10 mouse cellular contexts compared by ENCODE assay signal in the genomic region with DNA sequence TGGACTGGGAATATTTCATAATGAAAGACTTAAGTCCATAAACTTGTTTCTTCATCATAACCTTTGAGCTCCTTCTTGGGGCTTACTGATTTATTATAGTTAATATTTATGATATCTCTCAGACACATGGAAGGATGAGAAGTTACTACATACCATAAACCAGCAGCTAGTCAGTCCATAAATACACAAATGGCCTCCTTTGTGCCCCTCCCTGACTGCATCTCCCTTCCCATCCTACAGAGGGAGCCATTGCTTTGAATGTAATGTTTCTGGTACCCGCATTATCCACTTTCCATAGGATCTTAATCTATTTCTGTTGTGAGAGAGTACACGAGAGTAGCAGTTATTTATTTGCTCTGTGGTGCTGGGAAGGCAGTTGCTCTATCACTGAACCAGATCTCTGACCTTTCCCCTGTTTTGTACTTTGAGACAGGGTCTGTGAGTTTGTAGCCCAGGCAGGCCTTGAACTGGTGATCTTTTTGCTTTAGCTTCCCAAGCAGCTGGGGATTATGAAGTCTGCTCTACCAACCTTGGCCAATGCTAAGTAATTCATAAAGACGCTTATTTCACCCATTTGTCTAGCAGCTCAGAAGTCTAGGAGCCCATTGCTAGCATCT. TPM values are rescaled to one million over a fixed set of nuclear protein-coding genes. Genes with fewer than 3 reads are reported as not detected.
DNase-seq lines count a peak whose midpoint lies in the region; ATAC-seq and TF ChIP-seq lines count a peak whose summit lies in the region.
"Had no signal": no experiment of that assay in that cellular context is flagged by ENCODE, and none has a peak within 500 bp of the region (broad histone marks: within the 10 kb centered on the region; RNA-seq: fewer than 3 reads in every experiment).

No protein-coding gene starts in this region.

- 69% methylated on average over 3 of the region's 3 CpGs for WGBS in forebrain, embryonic 11.5 days

- no peak overlapping the region for H3K4me2 ChIP-seq in forebrain, embryonic 11.5 days (ENCODE audit: low read depth, low read length, severe bottlenecking)
- H3K4me2 ChIP-seq: heart, embryonic 15.5 days; liver, embryonic 15.5 days had no signal

- H3K27me3 ChIP-seq in ES-Bruce4 (ENCODE audit: control insufficient read depth, insufficient read depth, low read length, poor library complexity, severe bottlenecking): no peaks in the 10 kb centered on the region
- H3K27me3 ChIP-seq in forebrain, embryonic 11.5 days (ENCODE audit: control insufficient read depth, insufficient read depth, low read length): no peaks in the 10 kb centered on the region
- H3K27me3 ChIP-seq: heart, embryonic 15.5 days; liver, embryonic 15.5 days had no signal

- DNase-seq in kidney, adult 9 months: peak; percentile 49
- DNase-seq in kidney, postnatal 36 days: no peak
- DNase-seq in A20 (ENCODE audit: low read depth, low spot score): peak; percentile 35
- DNase-seq in fat pad, adult 2 months (ENCODE audit: extremely low read depth, low read depth, low spot score): peak; percentile 65
- no peak for DNase-seq in forebrain, embryonic 11.5 days (ENCODE audit: low spot score)
- DNase-seq in right cerebral cortex, postnatal 36 days (ENCODE audit: low spot score in 2 of 2): no peak

- no peak for ATAC-seq in forebrain, embryonic 11.5 days (replicated peaks; ENCODE audit: low FRiP score)

- peak; percentile 5 for TF ChIP-seq CTCF in ES-Bruce4 (IDR thresholded peaks at IDR 0.05; ENCODE audit: low read depth, low read length)

- no peak for TF ChIP-seq EP300 in ES-Bruce4 (IDR thresholded peaks at IDR 0.05; ENCODE audit: insufficient read depth, low read depth, low read length)

- no peaks in the 10 kb centered on the region for H3K9me3 ChIP-seq in ES-Bruce4 (replicated peaks; ENCODE audit: control insufficient read depth, insufficient read depth, low read length, poor library complexity, severe bottlenecking)
- no peaks in the 10 kb centered on the region for H3K9me3 ChIP-seq in forebrain, embryonic 11.5 days (ENCODE audit: control insufficient read depth, low read length)
- H3K9me3 ChIP-seq: heart, embryonic 15.5 days; liver, embryonic 15.5 days had no signal

- H3K27ac ChIP-seq in ES-Bruce4 (ENCODE audit: insufficient read depth, low read length): no peak overlapping the region
- no peak overlapping the region for H3K27ac ChIP-seq in forebrain, embryonic 11.5 days (ENCODE audit: low read depth, low read length)
- H3K27ac ChIP-seq: heart, embryonic 15.5 days had no signal

- H3K36me3 ChIP-seq in ES-Bruce4 (ENCODE audit: control insufficient read depth, insufficient read depth, low read length, poor library complexity, severe bottlenecking): no peaks in the 10 kb centered on the region
- H3K36me3 ChIP-seq in forebrain, embryonic 11.5 days (ENCODE audit: control insufficient read depth, insufficient read depth, low read length): no peaks in the 10 kb centered on the region
- H3K36me3 ChIP-seq: heart, embryonic 15.5 days; liver, embryonic 15.5 days had no signal

- H3K9ac ChIP-seq in ES-Bruce4 (ENCODE audit: low read depth, poor library complexity, severe bottlenecking): no peak overlapping the region
- H3K9ac ChIP-seq in forebrain, embryonic 11.5 days (ENCODE audit: low read length): no peak overlapping the region
- H3K9ac ChIP-seq: heart, embryonic 15.5 days; liver, embryonic 15.5 days had no signal

- TF ChIP-seq POLR2A in ES-Bruce4 (IDR thresholded peaks at IDR 0.05; ENCODE audit: insufficient read depth, low read length): no peak

- no peak overlapping the region for H3K4me3 ChIP-seq in ES-Bruce4 (ENCODE audit: low read depth, low read length)
- no peak overlapping the region for H3K4me3 ChIP-seq in forebrain, embryonic 11.5 days (ENCODE audit: low read depth, low read length)
- H3K4me3 ChIP-seq: erythroblast, embryonic 14.5 days; heart, embryonic 15.5 days; liver, embryonic 15.5 days had no signal

- H3K4me1 ChIP-seq in ES-Bruce4 (ENCODE audit: control insufficient read depth, insufficient read depth, low read length): no peaks in the 10 kb centered on the region
- H3K4me1 ChIP-seq in forebrain, embryonic 11.5 days (replicated peaks; ENCODE audit: control insufficient read depth, insufficient read depth, low read length): peaks cover 5% of the 10 kb centered on the region; the same call in 1 of the 2 replicates

RNA-seq across cellular contexts. Expression of gene Hacl1, which starts 4.0 kb away (rescaled TPM):
- polyA plus RNA-seq in ES-Bruce4 (2011; ENCODE audit: insufficient read depth, insufficient read length, low read depth, missing spikeins): 20.9 and 26.0 TPM in 2 replicates
- polyA plus RNA-seq in forebrain, embryonic 11.5 days (2014; fragmentation: Nextera tagmentation; extraction: Ambion mirVana): 6.9 and 9.4 TPM in 2 replicates

RNA-seq across cellular contexts. Expression of gene Btd, which starts 4.2 kb away (rescaled TPM):
- 6.8 and 7.0 TPM in 2 replicates for polyA plus RNA-seq in ES-Bruce4 (2011; ENCODE audit: insufficient read depth, insufficient read length, low read depth, missing spikeins)
- polyA plus RNA-seq in forebrain, embryonic 11.5 days (2014; fragmentation: Nextera tagmentation; extraction: Ambion mirVana): 13.4 and 13.5 TPM in 2 replicates

RNA-seq across cellular contexts. Expression of gene Gm49387, which starts 4.4 kb away (rescaled TPM):
- not detected in 2 replicates for polyA plus RNA-seq in ES-Bruce4 (2011; ENCODE audit: insufficient read depth, insufficient read length, low read depth, missing spikeins)
- polyA plus RNA-seq in forebrain, embryonic 11.5 days (2014; fragmentation: Nextera tagmentation; extraction: Ambion mirVana): not detected in 2 replicates
- polyA plus RNA-seq: erythroblast, embryonic 14.5 days had no signal

RNA-seq across cellular contexts. Expression of gene Colq, which starts 53.9 kb away (rescaled TPM):
- polyA plus RNA-seq in ES-Bruce4 (2011; ENCODE audit: insufficient read depth, insufficient read length, low read depth, missing spikeins): not detected in 2 replicates
- polyA plus RNA-seq in forebrain, embryonic 11.5 days (2014; fragmentation: Nextera tagmentation; extraction: Ambion mirVana): 0.09 TPM in 1 of 2 replicates, not detected in the other
- polyA plus RNA-seq: erythroblast, embryonic 14.5 days had no signal

Comparison
In these comparisons a context has a peak if more than half of its experiments do, and no peak if none do; other contexts are left out.
1. DNase-seq: peak in kidney, adult 9 months (single experiment), A20 (single experiment) and fat pad, adult 2 months (single experiment); none in kidney, postnatal 36 days (0 of 2), forebrain, embryonic 11.5 days (single experiment) and right cerebral cortex, postnatal 36 days (0 of 2).